Mouse (Mus musculus): ENCODE measurements around the gene Wfdc9.

Gene Wfdc9

DNA sequence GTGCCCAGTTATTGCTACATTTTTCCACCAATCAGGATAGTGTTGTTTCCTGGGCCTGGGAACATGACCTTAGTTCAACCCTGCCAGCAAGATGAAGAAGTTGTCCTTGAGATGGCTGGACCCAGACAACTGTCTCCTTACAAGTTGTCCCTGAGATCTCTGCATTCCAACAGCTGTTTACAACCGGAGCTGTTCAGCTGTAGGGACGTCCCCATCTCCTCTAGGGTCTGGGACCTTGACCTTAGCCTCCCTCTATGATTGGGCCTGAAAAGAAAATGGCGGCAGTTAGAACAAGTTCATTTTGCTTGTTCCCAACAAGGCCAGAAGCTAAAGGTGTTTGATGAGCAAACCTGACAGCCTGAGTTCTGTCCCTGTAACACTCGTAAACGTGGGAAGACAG lies 37.3 kb downstream of the Wfdc9 start:
- no peak for DNase-seq (ENCODE audit: low spot score in 2 of 2)

DNA sequence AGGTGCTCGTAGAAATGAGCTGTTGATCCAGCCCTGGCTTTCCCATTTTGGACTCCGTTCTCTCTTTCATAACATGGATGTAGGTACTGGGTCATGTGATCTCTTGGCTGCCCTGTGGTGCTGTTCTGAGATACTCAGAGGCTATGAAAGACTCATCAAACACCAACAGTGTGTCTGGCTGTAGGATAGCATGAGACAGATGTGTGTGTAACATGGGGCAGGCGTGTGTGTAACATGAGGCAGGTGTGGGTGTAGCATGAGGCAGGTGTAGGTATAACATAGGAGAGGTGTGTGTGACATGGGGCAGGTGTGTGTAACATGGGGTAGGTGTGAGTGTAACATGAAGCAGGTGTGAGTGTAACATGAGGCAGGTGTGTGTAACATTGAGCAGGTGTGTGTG lies 41.0 kb downstream of the Wfdc9 start:
- peak in 1 of 2 experiments; percentile 36 for DNase-seq (ENCODE audit: low spot score in 2 of 2)

DNA sequence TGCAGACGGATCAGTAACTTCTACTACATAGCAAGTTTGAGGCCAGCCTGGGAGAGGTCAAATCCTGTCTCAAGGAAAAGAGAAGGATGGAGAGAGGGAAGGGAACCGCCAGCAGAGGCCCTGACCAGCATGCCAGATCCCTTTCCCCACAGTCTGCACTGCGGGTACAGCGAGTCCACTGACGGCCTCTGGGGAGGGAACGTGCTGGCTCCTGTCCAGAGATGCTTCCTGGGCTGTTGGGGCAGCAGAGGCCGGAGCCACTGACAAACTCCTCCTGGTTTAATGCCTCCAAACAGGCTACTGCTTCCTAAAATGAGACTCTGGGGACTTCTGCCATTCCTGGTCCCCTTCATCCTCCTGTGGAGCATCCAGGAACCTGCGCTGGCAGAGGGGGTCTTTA lies 42.9 kb downstream of the Wfdc9 start, which contains the start of the genes Wfdc6b and Wfdc8:
TSS of gene Wfdc6b (plus strand) at position 52 of the 400 bp plus-strand sequence.
TSS of gene Wfdc8 (minus strand) at position 156 of the 400 bp plus-strand sequence.
- DNase-seq (ENCODE audit: low spot score in 2 of 2): peak; percentile 65 to 71

DNA sequence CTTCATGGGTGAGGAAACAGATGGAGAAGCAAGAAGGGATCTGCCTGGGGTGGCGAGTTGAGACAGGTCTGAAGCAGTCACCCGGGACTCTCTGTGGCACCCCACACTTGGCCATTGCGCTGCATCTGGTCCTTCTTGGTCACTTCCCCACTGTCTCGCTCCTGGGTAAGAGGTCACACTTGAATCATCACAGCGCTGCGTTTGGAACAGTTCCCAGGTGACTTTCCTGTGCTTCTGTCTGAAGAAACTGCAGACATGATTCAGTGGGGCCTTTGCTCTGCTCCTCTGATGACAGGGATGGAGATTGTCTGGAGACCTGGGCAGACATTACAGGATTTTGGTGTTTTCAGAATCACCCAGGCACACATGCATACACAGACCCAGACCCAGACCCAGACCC lies 47.6 kb downstream of the Wfdc9 start:
- DNase-seq (ENCODE audit: low spot score in 2 of 2): no peak

DNA sequence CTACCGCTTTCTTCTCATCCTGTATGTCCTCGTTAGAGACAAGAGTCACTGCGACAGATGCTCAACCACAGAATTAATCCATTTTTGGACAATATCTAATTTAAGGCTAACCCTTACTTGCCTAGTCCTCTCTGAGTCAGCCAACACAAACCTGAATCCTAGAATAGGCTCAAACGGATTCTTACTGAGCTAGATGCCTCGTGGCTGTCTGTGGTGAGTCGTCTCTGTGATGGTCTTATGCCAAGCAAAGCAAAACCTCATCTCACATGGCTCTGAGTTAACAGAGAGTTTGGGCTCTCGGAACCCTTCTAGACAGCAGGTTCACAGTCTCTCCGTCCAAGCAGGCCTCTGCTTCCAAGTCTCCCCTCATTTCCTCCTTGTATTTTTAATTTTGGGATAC lies 52.0 kb downstream of the Wfdc9 start:
- no peak for DNase-seq (ENCODE audit: low spot score in 2 of 2)

DNA sequence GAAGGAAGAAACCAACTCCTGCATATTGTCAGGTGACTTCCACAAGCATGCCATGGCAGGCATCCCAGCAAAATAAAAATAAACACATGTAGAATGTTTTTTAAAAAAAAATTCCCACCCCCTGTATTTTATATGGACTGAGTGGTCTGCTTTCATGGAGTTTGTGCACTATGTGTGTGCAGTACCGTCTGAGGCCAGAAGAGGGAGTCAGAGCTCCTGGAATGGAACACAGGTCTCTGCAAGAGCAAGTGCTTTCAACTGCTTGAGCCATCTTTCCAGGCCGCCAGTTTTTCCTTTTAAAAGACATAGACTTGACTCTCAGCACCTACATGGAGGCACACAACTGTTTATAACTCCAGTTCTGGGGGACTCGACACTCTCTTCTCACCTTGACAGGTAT lies 52.9 kb downstream of the Wfdc9 start:
- DNase-seq (ENCODE audit: low spot score in 2 of 2): no peak

DNA sequence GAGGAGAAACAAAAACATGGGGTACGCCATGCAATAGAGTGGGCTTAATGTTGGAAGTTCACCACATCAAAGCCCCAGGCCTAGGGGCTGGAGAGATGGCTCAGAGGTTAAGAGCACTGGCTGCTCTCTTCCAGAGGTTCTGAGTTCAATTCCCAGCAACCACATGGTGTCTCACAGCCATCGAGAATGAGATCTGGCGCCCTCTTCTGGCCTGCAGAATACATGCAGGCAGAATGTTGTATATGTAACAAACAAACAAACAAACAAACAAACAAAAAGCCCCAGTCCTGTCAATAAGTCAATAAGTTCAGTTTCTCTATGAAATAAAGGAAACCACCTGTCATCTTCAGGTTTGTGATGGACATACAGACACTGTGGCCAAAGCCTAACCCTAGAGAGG lies 56.2 kb downstream of the Wfdc9 start:
- DNase-seq (ENCODE audit: low spot score in 2 of 2): no peak

All from urinary bladder, postnatal 4 days (tissue).